Mouse (Mus musculus): ENCODE measurements at regions not wholly inside any gene's neighbourhood (a gene's known extent, or its start where the extent isn't known, plus 50 kb on each side); places are given as distances from the start of the nearest gene placed in this dataset.

- TF ChIP-seq POLR2A (IDR thresholded peaks at IDR 0.05; ENCODE audit: low read depth, low read length): no peak
- TF ChIP-seq CTCF (IDR thresholded peaks at IDR 0.05; ENCODE audit: borderline replicate concordance, insufficient read depth, low read length): no peak
Observed at GRCm38 (mm10) chr13:72416981-72417380, 211.6 kb upstream of the Irx2 start.

Measured in embryonic fibroblast, embryonic 13.5 days (primary cell).